Mouse (Mus musculus): ENCODE data around the gene Rnf187. TPM values are rescaled to one million over a fixed set of nuclear protein-coding genes. Genes with fewer than 3 reads are reported as not detected.

The Rnf187 gene
- polyA plus RNA-seq, 1 experiment from 2014 or later: 498 TPM

DNA sequence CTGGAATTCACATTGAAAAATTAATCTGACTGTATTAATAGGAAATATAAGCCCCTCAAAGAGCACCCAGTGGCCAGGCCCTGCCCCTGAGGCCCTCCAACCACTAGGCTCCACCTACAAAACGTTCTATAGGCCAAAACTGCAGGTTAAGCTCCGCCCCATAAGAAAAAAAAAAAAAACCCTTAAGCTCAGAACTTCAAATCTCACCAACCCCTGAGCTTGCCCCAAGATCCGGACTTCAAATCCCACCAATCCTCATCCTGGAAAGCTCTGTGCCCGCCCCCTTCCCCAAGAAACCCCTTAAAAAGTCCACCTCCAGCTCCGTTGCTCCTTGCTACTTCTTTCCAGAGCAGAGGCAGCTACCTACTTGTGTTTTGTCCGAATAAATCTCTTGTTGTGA lies 33.9 kb downstream of the Rnf187 start:
- H3K9me3 ChIP-seq (replicated peaks): no peaks in the 10 kb centered on the region
- H3K36me3 ChIP-seq: peaks cover 16% of the 10 kb centered on the region
- H3K4me3 ChIP-seq: no peak overlapping the region
- H3K9ac ChIP-seq: no peak overlapping the region
- 33% methylated on average over 6 of the region's 6 CpGs for WGBS
- peaks cover 8% of the 10 kb centered on the region for H3K4me1 ChIP-seq
- no peak overlapping the region for H3K4me2 ChIP-seq (replicated peaks)
- no peaks in the 10 kb centered on the region for H3K27me3 ChIP-seq
- no peak overlapping the region for H3K27ac ChIP-seq
- ATAC-seq (ENCODE audit: low FRiP score): no peak

DNA sequence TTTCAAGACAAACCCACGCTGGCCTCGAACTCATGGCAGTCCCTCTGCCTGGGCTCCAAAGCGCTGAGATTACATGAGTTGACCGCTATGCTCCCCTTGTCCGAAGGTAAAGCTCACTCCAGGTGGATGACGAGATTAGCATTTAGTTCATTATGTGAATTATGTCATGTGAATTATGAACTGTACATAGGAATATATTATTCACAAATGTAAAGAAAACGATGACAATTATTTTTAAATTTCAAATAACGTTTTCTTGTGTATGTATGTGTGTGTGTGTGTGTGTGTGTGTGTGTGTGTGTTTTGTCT lies 34.4 kb downstream of the Rnf187 start:
- no peak overlapping the region for H3K27ac ChIP-seq
- no peaks in the 10 kb centered on the region for H3K27me3 ChIP-seq
- peak; percentile 46 for ATAC-seq (ENCODE audit: low FRiP score)
- H3K4me2 ChIP-seq (replicated peaks): peak overlapping the region; percentile 68
- peak overlapping the region; percentile 60 for H3K4me3 ChIP-seq
- H3K36me3 ChIP-seq: peaks cover 16% of the 10 kb centered on the region
- H3K4me1 ChIP-seq: peaks cover 8% of the 10 kb centered on the region
- no peak overlapping the region for H3K9ac ChIP-seq
- 5% methylated on average over 8 of the region's 8 CpGs for WGBS
- H3K9me3 ChIP-seq (replicated peaks): no peaks in the 10 kb centered on the region

DNA sequence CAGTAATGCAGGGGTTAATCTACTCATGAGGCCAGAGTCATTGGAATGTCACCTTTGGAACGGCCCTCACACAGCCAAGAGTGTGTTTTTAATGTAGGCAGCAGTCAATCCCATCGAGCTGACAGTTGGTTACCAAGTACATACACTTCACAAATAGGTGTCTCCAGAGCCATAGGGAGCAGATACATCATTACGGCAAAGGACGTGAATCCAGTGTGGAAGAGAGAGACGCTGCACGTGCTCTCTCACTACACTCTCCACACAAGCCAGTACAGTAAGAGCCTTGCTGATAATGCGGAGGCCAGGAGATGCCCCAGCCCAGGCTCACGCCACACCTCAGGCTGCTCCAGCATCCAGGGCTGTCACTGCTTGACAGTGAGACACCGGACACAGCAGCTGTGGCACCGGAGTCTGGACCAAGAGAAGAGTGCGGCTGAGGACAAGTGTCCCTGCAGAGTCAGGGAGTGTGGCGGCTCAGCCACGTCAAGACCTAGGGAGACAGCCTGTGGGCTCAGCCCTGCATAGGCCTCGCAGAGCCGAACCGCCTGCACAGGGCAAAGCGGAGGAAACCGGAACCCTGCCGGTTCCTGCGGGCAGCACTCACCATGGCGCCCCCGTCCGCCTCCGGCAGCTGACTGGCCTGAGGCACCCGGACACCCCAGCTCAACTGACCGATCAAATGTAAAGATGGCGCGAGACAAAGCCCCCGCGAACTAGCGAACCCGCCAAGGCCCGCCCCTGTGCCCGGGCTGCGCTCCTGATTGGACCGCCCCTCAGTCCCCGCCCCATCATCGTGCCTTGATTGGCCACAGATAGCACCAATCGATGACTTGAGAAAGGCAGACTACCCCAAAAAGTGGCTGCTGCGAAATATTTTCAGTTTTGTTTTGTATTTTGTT lies 35.0 kb downstream of the Rnf187 start, which contains the start of gene Zfp39:
TSS of gene Zfp39 (minus strand) at position 715 of the 899 bp plus-strand sequence.
- H3K27ac ChIP-seq: peak within 1 kb of the TSS; percentile 79
- WGBS: under 1% methylated on average over 40 of the region's 40 CpGs

DNA sequence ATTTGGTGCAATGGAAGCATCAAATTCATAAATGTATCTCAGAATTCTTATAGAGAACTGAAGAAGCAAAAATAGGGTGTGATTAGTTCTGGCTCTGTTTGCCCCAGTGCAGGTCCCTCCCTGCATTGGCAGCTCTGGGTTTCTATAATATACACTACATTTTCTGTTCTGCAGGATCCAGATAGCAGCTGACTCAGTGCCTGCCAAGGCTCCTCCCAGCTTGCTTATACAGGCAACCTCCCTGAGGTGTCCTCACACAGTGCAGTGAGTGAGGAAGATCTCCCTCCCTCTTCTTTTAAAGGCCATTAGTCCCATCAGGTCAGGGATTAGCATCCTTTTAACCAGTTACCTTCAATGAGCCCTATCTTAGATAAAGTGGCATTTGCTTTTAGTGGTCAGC lies 37.6 kb downstream of the Rnf187 start:
- Histone ChIP-seq H3K27ac (no peak overlapping the region), H3K36me3 (peaks cover 35% of the 10 kb centered on the region), H3K4me2 (replicated peaks) (no peak overlapping the region), H3K27me3 (no peaks in the 10 kb centered on the region), H3K4me3 (no peak overlapping the region), H3K4me1 (peaks cover 8% of the 10 kb centered on the region), H3K9me3 (replicated peaks) (no peaks in the 10 kb centered on the region), H3K9ac (no peak overlapping the region)
- no peak for ATAC-seq (ENCODE audit: low FRiP score)

More for the DNA sequence above, 35.0 kb downstream of the Rnf187 start, which contains the start of gene Zfp39:
- peak within 1 kb of the TSS; percentile 68 for H3K4me2 ChIP-seq (replicated peaks)
- no peaks in the 10 kb centered on the region for H3K9me3 ChIP-seq (replicated peaks)
- H3K9ac ChIP-seq: peak within 1 kb of the TSS; percentile 72
- peaks cover 18% of the 10 kb centered on the region for H3K36me3 ChIP-seq
- peak within 1 kb of the TSS; percentile 60 for H3K4me3 ChIP-seq
- ATAC-seq (ENCODE audit: low FRiP score): peak; percentile 98
- H3K4me1 ChIP-seq: peaks cover 8% of the 10 kb centered on the region
- H3K27me3 ChIP-seq: no peaks in the 10 kb centered on the region

DNA sequence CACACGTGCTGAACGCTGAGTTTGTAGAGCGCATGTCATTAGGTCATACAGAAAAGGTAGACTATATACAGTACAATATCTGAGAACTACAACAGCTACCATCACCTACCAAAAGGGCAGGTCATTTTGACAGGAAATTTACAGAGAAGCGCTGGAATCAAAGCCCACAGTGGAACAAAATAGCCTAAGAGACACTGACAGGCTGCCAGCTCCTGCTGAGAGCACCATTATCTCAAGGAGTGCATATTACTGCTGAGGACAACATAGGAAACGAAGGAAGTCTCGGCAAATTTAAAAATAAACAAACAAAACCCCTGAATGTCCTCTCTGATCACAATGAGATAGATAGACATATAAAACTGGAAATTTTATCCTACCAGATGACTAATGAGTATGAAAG lies 41.2 kb downstream of the Rnf187 start:
- peaks cover 57% of the 10 kb centered on the region for H3K36me3 ChIP-seq
- no peaks in the 10 kb centered on the region for H3K27me3 ChIP-seq
- no peak overlapping the region for H3K4me2 ChIP-seq (replicated peaks)
- H3K4me1 ChIP-seq: no peaks in the 10 kb centered on the region; the same call in 1 of the 2 replicates
- H3K9me3 ChIP-seq (replicated peaks): no peaks in the 10 kb centered on the region
- ATAC-seq (ENCODE audit: low FRiP score): no peak
- WGBS: 89% methylated on average over 6 of the region's 6 CpGs
- no peak overlapping the region for H3K27ac ChIP-seq
- H3K9ac ChIP-seq: no peak overlapping the region
- no peak overlapping the region for H3K4me3 ChIP-seq

DNA sequence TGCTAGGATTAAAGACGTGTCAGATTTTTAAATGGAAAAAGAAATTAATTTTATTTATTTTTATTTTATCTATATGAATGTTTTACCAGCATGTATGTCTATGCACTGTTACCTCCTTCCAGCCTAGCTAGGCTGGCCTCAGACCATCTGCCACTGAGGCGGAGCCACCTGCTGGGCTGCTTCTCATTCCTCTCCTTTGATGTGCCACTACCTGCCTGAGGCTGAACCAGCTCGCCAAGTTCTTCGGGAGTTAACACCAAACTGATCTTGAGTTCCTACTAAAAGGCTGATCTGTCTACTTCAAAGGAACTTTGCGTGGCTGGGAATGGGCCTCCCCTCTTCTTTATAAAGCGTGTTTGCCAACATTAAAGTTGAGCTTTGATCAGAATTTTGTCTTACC lies 44.3 kb downstream of the Rnf187 start:
- Histone ChIP-seq H3K27ac (no peak overlapping the region), H3K9me3 (replicated peaks) (no peaks in the 10 kb centered on the region), H3K4me1 (no peaks in the 10 kb centered on the region), H3K4me3 (no peak overlapping the region), H3K27me3 (no peaks in the 10 kb centered on the region), H3K4me2 (replicated peaks) (no peak overlapping the region), H3K9ac (no peak overlapping the region), H3K36me3 (peaks cover 68% of the 10 kb centered on the region)
- 75% methylated on average over 6 of the region's 6 CpGs for WGBS
- no peak for ATAC-seq (ENCODE audit: low FRiP score)

DNA sequence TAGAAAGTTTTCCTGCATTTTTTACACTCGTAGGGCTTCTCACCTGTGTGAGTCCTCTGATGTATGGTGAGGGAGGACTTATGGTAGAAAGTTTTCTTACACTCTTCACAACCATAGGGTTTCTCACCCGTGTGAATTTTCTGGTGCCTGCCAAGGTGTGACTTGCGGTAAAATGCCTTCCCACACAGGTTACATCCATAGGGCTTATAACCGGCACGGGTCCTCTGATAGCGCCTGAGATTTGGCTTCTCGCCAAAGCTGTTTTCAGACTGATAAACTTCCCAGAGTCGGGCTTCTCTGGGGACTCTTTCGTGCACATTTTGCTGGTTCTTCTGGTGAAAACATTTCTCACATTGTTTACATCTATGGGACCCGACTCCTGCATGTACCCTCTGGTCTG lies 48.2 kb downstream of the Rnf187 start:
- WGBS: 95% methylated on average over 10 of the region's 10 CpGs
- ATAC-seq (ENCODE audit: low FRiP score): no peak
- H3K36me3 ChIP-seq: peaks cover 46% of the 10 kb centered on the region

DNA sequence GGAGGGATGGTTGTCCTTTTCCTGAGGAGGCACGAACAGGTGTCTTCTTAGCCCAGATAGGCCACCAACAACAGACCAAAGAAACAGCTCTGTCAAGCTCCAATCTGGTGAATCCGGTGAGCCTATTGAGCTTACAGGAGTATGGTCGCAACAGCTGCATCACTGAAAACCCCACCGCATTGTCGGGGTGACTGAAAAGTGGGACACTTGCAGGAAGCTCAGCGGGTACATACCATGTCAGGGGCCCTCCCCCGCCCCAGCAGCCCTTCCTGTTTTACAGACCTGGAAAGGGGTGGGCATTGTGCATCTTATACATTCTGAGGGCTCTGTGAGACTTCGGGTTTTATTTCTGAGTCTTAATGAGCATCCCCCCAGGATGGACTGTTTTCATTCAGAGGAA lies 55.0 kb downstream of the Rnf187 start:
- no peak for ATAC-seq (ENCODE audit: low FRiP score)
- Histone ChIP-seq H3K9me3 (replicated peaks) (no peaks in the 10 kb centered on the region), H3K27me3 (no peaks in the 10 kb centered on the region), H3K27ac (no peak overlapping the region), H3K36me3 (peaks cover 36% of the 10 kb centered on the region), H3K4me1 (no peaks in the 10 kb centered on the region), H3K9ac (no peak overlapping the region), H3K4me2 (replicated peaks) (no peak overlapping the region), H3K4me3 (no peak overlapping the region)
- WGBS: 88% methylated on average over 8 of the region's 8 CpGs

More for the DNA sequence above, 48.2 kb downstream of the Rnf187 start:
- H3K4me3 ChIP-seq: no peak overlapping the region
- H3K27ac ChIP-seq: no peak overlapping the region
- no peak overlapping the region for H3K9ac ChIP-seq
- no peak overlapping the region for H3K4me2 ChIP-seq (replicated peaks)
- H3K4me1 ChIP-seq: no peaks in the 10 kb centered on the region
- H3K27me3 ChIP-seq: no peaks in the 10 kb centered on the region
- H3K9me3 ChIP-seq (replicated peaks): no peaks in the 10 kb centered on the region

Small RNAs within 50 kb of the gene (microRNA-seq; reads per million reads assigned to microRNA genes)
- not detected for gene Gm44313

Other genes starting within 250 kb of the Rnf187 start
- gene Olfr319, start 239.8 kb downstream of the Rnf187 start, polyA plus RNA-seq (2016; fragmentation: Nextera tagmentation; extraction: Ambion mirVana): not detected in 2 replicates
- not detected in 2 replicates for gene Olfr318, start 214.9 kb downstream of the Rnf187 start, polyA plus RNA-seq (2016; fragmentation: Nextera tagmentation; extraction: Ambion mirVana)
- 0.10 and 0.12 TPM in 2 replicates for gene Olfr317, start 199.7 kb downstream of the Rnf187 start, polyA plus RNA-seq (2016; fragmentation: Nextera tagmentation; extraction: Ambion mirVana)
- gene Olfr316, start 186.2 kb downstream of the Rnf187 start, polyA plus RNA-seq (2016; fragmentation: Nextera tagmentation; extraction: Ambion mirVana): not detected in 2 replicates
- gene Olfr315, start 165.7 kb downstream of the Rnf187 start, polyA plus RNA-seq (2016; fragmentation: Nextera tagmentation; extraction: Ambion mirVana): not detected in 2 replicates
- not detected in 2 replicates for gene Olfr314, start 156.0 kb downstream of the Rnf187 start, polyA plus RNA-seq (2016; fragmentation: Nextera tagmentation; extraction: Ambion mirVana)
- 7.0 and 10.4 TPM in 2 replicates for gene Fam183b, start 137.0 kb downstream of the Rnf187 start, polyA plus RNA-seq (2016; fragmentation: Nextera tagmentation; extraction: Ambion mirVana)
- not detected in 2 replicates for gene Olfr313, start 123.9 kb downstream of the Rnf187 start, polyA plus RNA-seq (2016; fragmentation: Nextera tagmentation; extraction: Ambion mirVana)
- gene Olfr312, start 109.7 kb downstream of the Rnf187 start, polyA plus RNA-seq (2016; fragmentation: Nextera tagmentation; extraction: Ambion mirVana): not detected in 2 replicates
- not detected in 2 replicates for gene Olfr311, start 99.7 kb downstream of the Rnf187 start, polyA plus RNA-seq (2016; fragmentation: Nextera tagmentation; extraction: Ambion mirVana)
- 18.3 and 19.1 TPM in 2 replicates for gene Gm12258, start 91.8 kb downstream of the Rnf187 start, polyA plus RNA-seq (2016; fragmentation: Nextera tagmentation; extraction: Ambion mirVana)
- gene 2810021J22Rik, start 71.7 kb downstream of the Rnf187 start, polyA plus RNA-seq (2016; fragmentation: Nextera tagmentation; extraction: Ambion mirVana): 10.2 and 12.0 TPM in 2 replicates
- 4.9 and 7.0 TPM in 2 replicates for gene Zfp39, start 34.7 kb downstream of the Rnf187 start, polyA plus RNA-seq (2016; fragmentation: Nextera tagmentation; extraction: Ambion mirVana)
- gene Btnl10, start 21.0 kb downstream of the Rnf187 start, polyA plus RNA-seq (2016; fragmentation: Nextera tagmentation; extraction: Ambion mirVana): not detected in 2 replicates
- 149 and 154 TPM in 2 replicates for gene Hist3h2ba, start 10.0 kb upstream of the Rnf187 start, polyA plus RNA-seq (2016; fragmentation: Nextera tagmentation; extraction: Ambion mirVana)
- gene Hist3h2a, start 15.8 kb upstream of the Rnf187 start, polyA plus RNA-seq (2016; fragmentation: Nextera tagmentation; extraction: Ambion mirVana): 90.1 and 95.9 TPM in 2 replicates
- gene Trim17, start 15.8 kb upstream of the Rnf187 start, polyA plus RNA-seq (2016; fragmentation: Nextera tagmentation; extraction: Ambion mirVana): 1.2 and 1.5 TPM in 2 replicates
- 19.3 and 19.5 TPM in 2 replicates for gene Trim11, start 39.2 kb upstream of the Rnf187 start, polyA plus RNA-seq (2016; fragmentation: Nextera tagmentation; extraction: Ambion mirVana)
- 0.28 and 0.39 TPM in 2 replicates for gene Obscn, start 197.5 kb upstream of the Rnf187 start, polyA plus RNA-seq (2016; fragmentation: Nextera tagmentation; extraction: Ambion mirVana)
- 6.6 and 7.5 TPM in 2 replicates for gene Iba57, start 224.8 kb upstream of the Rnf187 start, polyA plus RNA-seq (2016; fragmentation: Nextera tagmentation; extraction: Ambion mirVana)
- 0.27 and 0.28 TPM in 2 replicates for gene Gjc2, start 244.3 kb upstream of the Rnf187 start, polyA plus RNA-seq (2016; fragmentation: Nextera tagmentation; extraction: Ambion mirVana)

Measured in hindbrain, embryonic 12.5 days (tissue).